Mouse (Mus musculus) forebrain, postnatal 0 days (tissue): Measurements from ENCODE around the gene Tango2. TPM values are rescaled to one million over a fixed set of nuclear protein-coding genes. Genes with fewer than 3 reads are reported as not detected.

Source experiments
- ATAC-seq: fragments of 200-750 bp; cut with Nextera tagmentation; 2 replicates; pipeline ENCODE4 v1.8.0; 2017; ENCODE audit warnings: mild to moderate bottlenecking, moderate library complexity
- DNase-seq: peaks from one replicate; pipeline ENCODE4 v3.0.0-alpha.2; 2015
- H3K27ac ChIP-seq: fragments of 300-500 bp; sonication (generic); 2 replicates; pipeline ENCODE4 v1.5.1; 2014; ENCODE audit warnings: low read depth, mild to moderate bottlenecking, antibody characterized with exemption, low read length, moderate library complexity, mixed read lengths
- H3K27me3 ChIP-seq: fragments of 300-500 bp; sonication (generic); 2 replicates; pipeline ENCODE4 v1.6.1; 2014; ENCODE audit warnings: mild to moderate bottlenecking, low read length, mixed read lengths; ENCODE audit not compliant: insufficient read depth
- H3K36me3 ChIP-seq: fragments of 300-500 bp; sonication (generic); 2 replicates; pipeline ENCODE4 v1.6.1; 2014; ENCODE audit warnings: mild to moderate bottlenecking, moderate library complexity; ENCODE audit not compliant: insufficient read depth
- H3K4me1 ChIP-seq: fragments of 300-500 bp; sonication (generic); 2 replicates; pipeline ENCODE4 v1.6.1; 2014; ENCODE audit warnings: antibody characterized with exemption; ENCODE audit not compliant: insufficient read depth
- H3K4me2 ChIP-seq: fragments of 300-500 bp; sonication (generic); 2 replicates; pipeline ENCODE4 v1.6.1; 2014; ENCODE audit warnings: low read depth, mild to moderate bottlenecking, moderate library complexity
- H3K4me3 ChIP-seq: fragments of 300-500 bp; sonication (generic); 2 replicates; pipeline ENCODE4 v1.5.1; 2014; ENCODE audit warnings: low read depth, low read length, mixed read lengths
- H3K9ac ChIP-seq: fragments of 300-500 bp; sonication (generic); 2 replicates; pipeline ENCODE4 v1.6.1; 2014; ENCODE audit warnings: mild to moderate bottlenecking
- H3K9me3 ChIP-seq: fragments of 300-500 bp; sonication (generic); 2 replicates; pipeline ENCODE4 v1.6.1; 2016; ENCODE audit warnings: low read length
- CTCF ChIP-seq: sonication (generic); IDR thresholded peaks from 2 replicates; pipeline ENCODE4 v1.5.1; 2016; ENCODE audit warnings: antibody characterized with exemption, control low read depth, low read depth
- WGBS: fragments of 180-500 bp; shearing (Covaris S2); extraction: QIAGEN DNeasy Blood & Tissue Kit; methylation state at CpG from one replicate; pipeline ENCODE4 v1.1.7; 2014; 5-methylcytosine and 5-hydroxymethylcytosine counted together
- polyA plus RNA-seq: library from polyadenylated mRNA; unstranded; fragments of >200 nt; fragmentation: Nextera tagmentation; extraction: Ambion mirVana; gene quantifications from 2 replicates; pipeline ENCODE4 v1.2.1, GENCODE M21; 2015
- total RNA-seq: library from RNA; depleted of rRNA; stranded (reverse); fragments of >200 nt; gene quantifications from 2 replicates; pipeline ENCODE4 v1.2.3, GENCODE M21; 2014

Tango2 gene
- total and polyA plus RNA-seq, 2 experiments from 2014 or later: 43.0 to 75.9 TPM

DNA sequence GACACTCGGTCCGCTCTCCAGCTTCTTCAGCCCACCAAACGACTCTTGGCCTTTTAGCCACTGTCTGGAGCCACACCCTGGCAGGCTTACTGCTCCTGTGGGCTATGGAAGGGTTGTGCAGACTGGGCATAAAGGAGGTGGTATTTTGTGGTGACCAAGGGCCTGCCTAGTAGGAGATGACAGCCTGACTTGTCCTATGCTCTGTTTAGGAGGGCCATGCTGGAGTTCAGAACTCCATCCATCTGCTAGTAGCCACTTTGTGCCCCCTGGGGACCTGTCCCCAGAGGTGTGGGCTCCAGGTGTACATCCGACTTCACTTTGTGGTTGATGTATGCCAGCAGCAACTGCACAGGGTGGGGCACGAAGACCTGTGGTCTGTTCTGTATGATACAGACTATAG is 45.7 kb upstream of the Tango2 start:
- 46% methylated on average over 5 of the region's 5 CpGs for WGBS
- Histone ChIP-seq H3K4me2 (peak overlapping the region; percentile 95), H3K27me3 (no peaks in the 10 kb centered on the region), H3K9me3 (no peaks in the 10 kb centered on the region), H3K27ac (peak overlapping the region; percentile 70; the same call in 1 of the 2 replicates), H3K36me3 (peaks cover 18% of the 10 kb centered on the region), H3K4me3 (peak overlapping the region; percentile 61), H3K9ac (peak overlapping the region; percentile 72), H3K4me1 (peaks cover 18% of the 10 kb centered on the region; the same call in 1 of the 2 replicates)
- TF ChIP-seq CTCF: no peak
- DNase-seq: no peak
- no peak for ATAC-seq

DNA sequence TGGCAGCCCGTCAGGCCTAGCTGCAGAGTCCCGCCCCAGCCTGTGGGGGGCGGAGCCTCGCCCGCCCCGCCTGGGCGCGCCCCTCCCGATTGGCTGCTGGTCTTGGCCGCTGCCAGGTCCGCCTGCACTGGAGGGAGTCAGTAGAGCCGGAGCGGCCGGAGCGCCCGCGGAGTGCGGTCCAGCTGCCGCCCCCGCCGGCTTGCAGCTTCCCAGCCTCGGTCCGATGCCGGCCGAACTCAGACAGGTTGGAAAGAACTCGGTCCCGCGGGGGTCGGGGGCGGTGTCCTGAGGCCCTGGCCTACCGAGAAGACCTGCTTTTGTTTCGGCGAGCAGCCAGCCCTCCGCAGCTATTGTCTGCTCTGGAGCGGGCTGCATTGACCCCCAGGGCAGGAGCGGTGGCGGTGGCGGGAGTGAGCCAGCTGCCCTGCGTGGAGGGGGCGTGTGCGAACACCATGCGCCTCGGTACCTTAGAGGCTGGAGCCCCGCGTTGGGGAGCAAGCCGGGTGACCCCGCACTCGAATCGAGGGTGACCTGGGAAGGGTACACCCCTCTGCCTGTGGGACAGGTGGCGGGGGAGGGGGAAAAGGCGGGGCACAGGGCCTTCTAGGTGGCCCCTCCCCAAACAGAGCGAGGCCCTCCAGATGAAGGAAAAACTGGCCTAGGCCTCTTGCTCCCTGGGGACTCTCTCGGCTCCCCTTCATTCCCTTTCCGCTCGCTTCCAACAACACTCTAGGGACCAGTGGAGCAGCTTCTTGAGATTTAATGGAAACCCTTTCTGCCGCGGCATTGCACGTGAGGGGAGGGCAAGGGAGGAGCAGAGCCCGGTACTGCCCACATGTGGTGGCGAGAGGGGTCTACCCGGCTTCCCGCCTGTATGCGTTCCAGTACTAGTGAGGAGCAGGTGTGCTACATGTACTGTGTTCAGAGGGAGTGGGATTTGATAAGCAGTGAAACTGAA is 44.8 kb upstream of the Tango2 start:
- peak overlapping the region; percentile 61 for H3K4me3 ChIP-seq
- peak overlapping the region; percentile 70; the same call in 1 of the 2 replicates for H3K27ac ChIP-seq
- ATAC-seq: peak; percentile 90
- TF ChIP-seq CTCF: peak; percentile 72
- H3K4me2 ChIP-seq: peak overlapping the region; percentile 95
- WGBS: 1% methylated on average over 59 of the region's 63 CpGs
- peak; percentile 83 for DNase-seq
- H3K9ac ChIP-seq: peak overlapping the region; percentile 72
- H3K9me3 ChIP-seq: no peaks in the 10 kb centered on the region
- H3K27me3 ChIP-seq: no peaks in the 10 kb centered on the region
- peaks cover 10% of the 10 kb centered on the region for H3K36me3 ChIP-seq
- H3K4me1 ChIP-seq: peaks cover 18% of the 10 kb centered on the region; the same call in 1 of the 2 replicates

- no peak for TF ChIP-seq CTCF
- 90% methylated on average over 3 of the region's 3 CpGs for WGBS
- Histone ChIP-seq H3K9me3 (no peaks in the 10 kb centered on the region), H3K27ac (no peak overlapping the region), H3K4me1 (peaks cover 18% of the 10 kb centered on the region; the same call in 1 of the 2 replicates), H3K4me3 (no peak overlapping the region), H3K27me3 (no peaks in the 10 kb centered on the region), H3K9ac (no peak overlapping the region), H3K4me2 (no peak overlapping the region), H3K36me3 (no peaks in the 10 kb centered on the region)
- ATAC-seq (no peak), DNase-seq (no peak)
These were observed 43.8 kb upstream of the Tango2 start for GRCm38 (mm10) chr16:18391728-18392127.

DNA sequence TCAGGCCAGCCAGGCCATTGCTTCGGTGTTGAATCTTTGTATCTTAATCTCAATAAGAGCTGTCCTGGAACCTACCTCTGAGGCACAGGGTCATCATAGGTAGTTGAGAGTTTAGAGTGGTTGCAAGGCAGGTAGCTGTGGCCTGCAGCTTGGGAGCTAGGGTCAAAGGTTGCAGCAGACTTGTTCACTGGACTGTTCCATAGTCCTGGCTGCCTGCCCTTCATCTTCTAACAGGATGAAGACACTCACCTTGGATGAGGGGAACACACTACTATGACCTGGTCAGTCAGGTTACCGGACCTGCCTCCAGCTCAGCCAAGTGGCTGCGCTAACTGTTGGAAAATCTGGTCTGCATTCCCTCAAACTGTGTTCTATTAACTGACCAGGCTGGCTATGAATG is 43.2 kb upstream of the Tango2 start:
- Histone ChIP-seq H3K9ac (no peak overlapping the region), H3K4me2 (no peak overlapping the region), H3K4me1 (peaks cover 18% of the 10 kb centered on the region; the same call in 1 of the 2 replicates), H3K36me3 (no peaks in the 10 kb centered on the region), H3K27me3 (no peaks in the 10 kb centered on the region), H3K4me3 (no peak overlapping the region), H3K9me3 (no peaks in the 10 kb centered on the region), H3K27ac (no peak overlapping the region)
- ATAC-seq: no peak
- no peak for DNase-seq
- WGBS: 95% methylated on average over 3 of the region's 3 CpGs
- TF ChIP-seq CTCF: no peak

- ATAC-seq (no peak), DNase-seq (no peak)
- 81% methylated on average over 6 of the region's 6 CpGs for WGBS
- Histone ChIP-seq H3K4me3 (no peak overlapping the region), H3K9ac (no peak overlapping the region), H3K27ac (no peak overlapping the region), H3K36me3 (no peaks in the 10 kb centered on the region), H3K27me3 (no peaks in the 10 kb centered on the region), H3K9me3 (no peaks in the 10 kb centered on the region), H3K4me2 (no peak overlapping the region), H3K4me1 (peaks cover 18% of the 10 kb centered on the region; the same call in 1 of the 2 replicates)
- TF ChIP-seq CTCF: no peak
These were observed 42.5 kb upstream of the Tango2 start for GRCm38 (mm10) chr16:18390399-18390798.

DNA sequence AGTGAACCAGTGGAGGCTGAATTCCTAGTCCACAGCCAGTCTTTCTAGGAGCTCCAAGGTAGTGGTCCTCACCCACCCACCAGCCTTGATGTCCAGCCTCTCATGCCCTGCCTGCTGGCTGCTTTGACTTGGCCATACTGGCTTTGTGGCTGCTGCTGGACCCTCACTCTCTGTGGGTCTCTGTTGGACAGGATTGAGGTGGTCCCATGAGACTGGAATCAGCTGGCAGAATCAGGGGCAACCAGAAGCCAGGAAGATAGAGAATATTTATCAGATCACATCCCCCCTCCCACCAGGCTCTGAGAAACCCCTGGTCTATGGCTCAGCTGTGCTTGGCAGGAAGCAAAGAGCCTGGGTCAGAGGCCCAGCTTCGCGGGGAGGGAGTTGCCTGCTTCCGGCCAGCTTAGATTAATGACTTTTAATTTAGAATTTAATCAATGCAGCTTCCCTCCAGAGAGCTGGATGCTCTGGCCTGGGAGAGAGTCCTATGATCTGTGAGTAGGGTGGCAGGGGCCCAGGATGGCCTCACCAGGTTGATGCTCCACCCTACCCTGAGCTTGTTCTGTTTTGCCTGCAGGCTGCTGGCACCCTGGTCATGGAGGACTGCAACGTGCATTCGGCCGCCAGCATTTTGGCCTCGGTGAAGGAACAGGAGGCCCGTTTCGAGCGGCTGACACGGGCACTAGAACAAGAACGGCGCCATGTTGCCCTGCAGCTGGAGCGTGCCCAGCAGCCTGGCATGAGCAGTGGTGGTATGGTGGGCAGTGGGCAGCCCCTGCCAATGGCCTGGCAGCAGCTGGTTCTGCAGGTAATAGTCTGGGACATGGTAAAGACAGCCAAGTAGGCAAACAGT is 40.9 kb upstream of the Tango2 start:
- H3K36me3 ChIP-seq: no peaks in the 10 kb centered on the region
- H3K4me1 ChIP-seq: peaks cover 7% of the 10 kb centered on the region; the same call in 1 of the 2 replicates
- no peaks in the 10 kb centered on the region for H3K9me3 ChIP-seq
- no peak for TF ChIP-seq CTCF
- no peak overlapping the region for H3K4me2 ChIP-seq
- no peaks in the 10 kb centered on the region for H3K27me3 ChIP-seq
- no peak for ATAC-seq
- no peak overlapping the region for H3K9ac ChIP-seq
- DNase-seq: no peak
- no peak overlapping the region for H3K4me3 ChIP-seq
- H3K27ac ChIP-seq: no peak overlapping the region; the same call in 1 of the 2 replicates
- WGBS: 78% methylated on average over 14 of the region's 14 CpGs
